Mouse (Mus musculus) kidney, adult 2 months (tissue): ENCODE measurements around the gene Hsd17b11.

Experiments used
- CTCF ChIP-seq: fragments of 200-500 bp; conservative IDR thresholded peaks from 2 replicates; pipeline ENCODE4 v1.5.1; 2011; ENCODE audit warnings: low read depth, mild to moderate bottlenecking, control low read depth, low read length, moderate library complexity, mixed read lengths; ENCODE audit not compliant: insufficient read depth, insufficient read length
- POLR2A ChIP-seq: fragments of 200-500 bp; IDR thresholded peaks from one replicate; pipeline ENCODE4 v1.6.1; 2011; ENCODE audit warnings: low read depth, low read length, control low read depth

GRCm38 (mm10) chr5:104071048-104071447 lies 49.3 kb upstream of the Hsd17b11 start:
- TF ChIP-seq CTCF (no peak), POLR2A (no peak)
